Mouse (Mus musculus): Measurements from ENCODE around the gene Zp3.

GRCm38 (mm10) chr5:136027612-136028311 lies 47.9 kb downstream of the Zp3 start:
- TF ChIP-seq POLR2A (IDR thresholded peaks at IDR 0.05; ENCODE audit: insufficient read length, low read depth), result no peak
- TF ChIP-seq TCF12 (IDR thresholded peaks at IDR 0.05; ENCODE audit: insufficient read depth, poor library complexity, severe bottlenecking), result no peak
- TF ChIP-seq MAX (IDR thresholded peaks at IDR 0.05; ENCODE audit: low read depth), result no peak
- no peak for TF ChIP-seq E2F4 (IDR thresholded peaks at IDR 0.05; ENCODE audit: insufficient read depth)
- no peak for TF ChIP-seq REST (IDR thresholded peaks at IDR 0.05; ENCODE audit: insufficient read depth, insufficient read length)
- no peak for TF ChIP-seq SRF (IDR thresholded peaks at IDR 0.05; ENCODE audit: control insufficient read depth, insufficient read length, low read depth)
- no peak for TF ChIP-seq POLR2AphosphoS2 (IDR thresholded peaks at IDR 0.05; ENCODE audit: insufficient read length, low read depth)
